Mouse (Mus musculus): ENCODE results near the gene Cd248. TPM values are rescaled to one million over a fixed set of nuclear protein-coding genes. Genes with fewer than 3 reads are reported as not detected.

Gene Cd248
- total and polyA plus RNA-seq, 2 experiments from 2014 or later, result 7.8 to 24.4 TPM

GRCm38 (mm10) chr19:5050047-5050905 lies 17.6 kb upstream of the Cd248 start, which contains the start of gene Rin1:
Gene Rin1, plus strand, starts transcription at chr19:5050481.
- H3K4me2 ChIP-seq (ENCODE audit: low read depth, low read length), result peak within 1 kb of the TSS; percentile 51
- H3K9ac ChIP-seq (replicated peaks; ENCODE audit: low read depth, low read length), result no peak within 1 kb of the TSS
- peaks cover 10% of the 10 kb centered on the region for H3K4me1 ChIP-seq (ENCODE audit: control insufficient read depth, insufficient read depth)
- no peaks in the 10 kb centered on the region for H3K9me3 ChIP-seq (replicated peaks; ENCODE audit: control insufficient read depth, low read length)
- H3K27ac ChIP-seq (ENCODE audit: low read depth), result peak within 1 kb of the TSS; percentile 46
- WGBS, result 20% methylated on average over 14 of the region's 14 CpGs
- peaks cover 44% of the 10 kb centered on the region for H3K36me3 ChIP-seq (replicated peaks; ENCODE audit: control insufficient read depth, insufficient read depth, low read length)
- TF ChIP-seq EP300 (IDR thresholded peaks at IDR 0.05; ENCODE audit: low read depth), result no peak
- TF ChIP-seq CTCF (IDR thresholded peaks at IDR 0.05; ENCODE audit: low read depth), result peak; percentile 48
- peaks cover 17% of the 10 kb centered on the region; the same call in 1 of the 2 replicates for H3K27me3 ChIP-seq (ENCODE audit: control insufficient read depth, insufficient read depth, low read length)
- peak; percentile 70 for DNase-seq (ENCODE audit: low spot score)
- peak within 1 kb of the TSS; percentile 29 for H3K4me3 ChIP-seq (ENCODE audit: low read depth, low read length)
- ATAC-seq (ENCODE audit: insufficient read depth, low read depth), result peak; percentile 79

GRCm38 (mm10) chr19:5051031-5051430 lies 16.8 kb upstream of the Cd248 start:
- peaks cover 17% of the 10 kb centered on the region; the same call in 1 of the 2 replicates for H3K27me3 ChIP-seq (ENCODE audit: control insufficient read depth, insufficient read depth, low read length)
- peak overlapping the region; percentile 51 for H3K4me2 ChIP-seq (ENCODE audit: low read depth, low read length)
- peaks cover 10% of the 10 kb centered on the region for H3K4me1 ChIP-seq (ENCODE audit: control insufficient read depth, insufficient read depth)
- peak overlapping the region; percentile 46 for H3K27ac ChIP-seq (ENCODE audit: low read depth)
- TF ChIP-seq CTCF (IDR thresholded peaks at IDR 0.05; ENCODE audit: low read depth) (no peak), EP300 (IDR thresholded peaks at IDR 0.05; ENCODE audit: low read depth) (no peak)
- H3K9me3 ChIP-seq (replicated peaks; ENCODE audit: control insufficient read depth, low read length), result no peaks in the 10 kb centered on the region
- no peak for DNase-seq (ENCODE audit: low spot score)
- H3K36me3 ChIP-seq (replicated peaks; ENCODE audit: control insufficient read depth, insufficient read depth, low read length), result peaks cover 38% of the 10 kb centered on the region
- ATAC-seq (ENCODE audit: insufficient read depth, low read depth), result peak; percentile 22
- no peak overlapping the region for H3K9ac ChIP-seq (replicated peaks; ENCODE audit: low read depth, low read length)
- WGBS, result 5% methylated on average over 17 of the region's 17 CpGs
- H3K4me3 ChIP-seq (ENCODE audit: low read depth, low read length), result peak overlapping the region; percentile 29

- peaks cover 17% of the 10 kb centered on the region; the same call in 1 of the 2 replicates for H3K27me3 ChIP-seq (ENCODE audit: control insufficient read depth, insufficient read depth, low read length)
- H3K27ac ChIP-seq (ENCODE audit: low read depth), result no peak overlapping the region
- DNase-seq (ENCODE audit: low spot score) (no peak), ATAC-seq (ENCODE audit: insufficient read depth, low read depth) (no peak)
- peaks cover 10% of the 10 kb centered on the region for H3K4me1 ChIP-seq (ENCODE audit: control insufficient read depth, insufficient read depth)
- peak overlapping the region; percentile 29 for H3K4me3 ChIP-seq (ENCODE audit: low read depth, low read length)
- peaks cover 33% of the 10 kb centered on the region for H3K36me3 ChIP-seq (replicated peaks; ENCODE audit: control insufficient read depth, insufficient read depth, low read length)
- TF ChIP-seq CTCF (IDR thresholded peaks at IDR 0.05; ENCODE audit: low read depth) (no peak), EP300 (IDR thresholded peaks at IDR 0.05; ENCODE audit: low read depth) (no peak)
- WGBS, result 56% methylated on average over 3 of the region's 3 CpGs
- H3K9me3 ChIP-seq (replicated peaks; ENCODE audit: control insufficient read depth, low read length), result no peaks in the 10 kb centered on the region
- H3K4me2 ChIP-seq (ENCODE audit: low read depth, low read length), result peak overlapping the region; percentile 51
- no peak overlapping the region for H3K9ac ChIP-seq (replicated peaks; ENCODE audit: low read depth, low read length)
Measured at GRCm38 (mm10) chr19:5051515-5051914, 16.4 kb upstream of the Cd248 start.

GRCm38 (mm10) chr19:5052166-5052822 lies 15.6 kb upstream of the Cd248 start:
- Histone ChIP-seq H3K27ac (ENCODE audit: low read depth) (no peak overlapping the region), H3K4me3 (ENCODE audit: low read depth, low read length) (no peak overlapping the region), H3K9me3 (replicated peaks; ENCODE audit: control insufficient read depth, low read length) (no peaks in the 10 kb centered on the region), H3K4me2 (ENCODE audit: low read depth, low read length) (peak overlapping the region; percentile 5; the same call in 1 of the 2 replicates), H3K36me3 (replicated peaks; ENCODE audit: control insufficient read depth, insufficient read depth, low read length) (peaks cover 25% of the 10 kb centered on the region), H3K9ac (replicated peaks; ENCODE audit: low read depth, low read length) (no peak overlapping the region), H3K4me1 (ENCODE audit: control insufficient read depth, insufficient read depth) (peaks cover 10% of the 10 kb centered on the region), H3K27me3 (ENCODE audit: control insufficient read depth, insufficient read depth, low read length) (peaks cover 17% of the 10 kb centered on the region; the same call in 1 of the 2 replicates)
- WGBS, result 39% methylated on average over 25 of the region's 25 CpGs
- no peak for ATAC-seq (ENCODE audit: insufficient read depth, low read depth)
- no peak for DNase-seq (ENCODE audit: low spot score)
- no peak for TF ChIP-seq EP300 (IDR thresholded peaks at IDR 0.05; ENCODE audit: low read depth)
- no peak for TF ChIP-seq CTCF (IDR thresholded peaks at IDR 0.05; ENCODE audit: low read depth)

- H3K4me2 ChIP-seq (ENCODE audit: low read depth, low read length), result no peak overlapping the region
- 70% methylated on average over 17 of the region's 17 CpGs for WGBS
Measured at GRCm38 (mm10) chr19:5052853-5053252, 15.0 kb upstream of the Cd248 start.

More at GRCm38 (mm10) chr19:5052853-5053252, 15.0 kb upstream of the Cd248 start:
- Histone ChIP-seq H3K4me3 (ENCODE audit: low read depth, low read length) (no peak overlapping the region), H3K27ac (ENCODE audit: low read depth) (no peak overlapping the region), H3K4me1 (ENCODE audit: control insufficient read depth, insufficient read depth) (peaks cover 10% of the 10 kb centered on the region), H3K9me3 (replicated peaks; ENCODE audit: control insufficient read depth, low read length) (no peaks in the 10 kb centered on the region), H3K27me3 (ENCODE audit: control insufficient read depth, insufficient read depth, low read length) (peaks cover 17% of the 10 kb centered on the region; the same call in 1 of the 2 replicates), H3K9ac (replicated peaks; ENCODE audit: low read depth, low read length) (no peak overlapping the region), H3K36me3 (replicated peaks; ENCODE audit: control insufficient read depth, insufficient read depth, low read length) (peaks cover 20% of the 10 kb centered on the region)
- ATAC-seq (ENCODE audit: insufficient read depth, low read depth), result no peak
- no peak for TF ChIP-seq CTCF (IDR thresholded peaks at IDR 0.05; ENCODE audit: low read depth)
- TF ChIP-seq EP300 (IDR thresholded peaks at IDR 0.05; ENCODE audit: low read depth), result no peak
- DNase-seq (ENCODE audit: low spot score), result no peak
